Mouse (Mus musculus) kidney, adult 11 months (tissue): Measurements from ENCODE around the gene 0610040J01Rik.
A peak's percentile ranks its signal among the peaks of the same experiment; 100 is the strongest.

Experiments
- DNase-seq: peaks from one replicate; pipeline ENCODE4 v3.0.0; 2022

0610040J01Rik gene

GRCm38 (mm10) chr5:63906149-63907093 lies 94.3 kb downstream of the 0610040J01Rik start:
- peak; percentile 66 for DNase-seq

GRCm38 (mm10) chr5:63907513-63907912 lies 95.3 kb downstream of the 0610040J01Rik start:
- no peak for DNase-seq

- DNase-seq = no peak
These were observed 98.2 kb downstream of the 0610040J01Rik start for GRCm38 (mm10) chr5:63910171-63910960.

GRCm38 (mm10) chr5:63914896-63915295 lies 102.7 kb downstream of the 0610040J01Rik start:
- DNase-seq = no peak

GRCm38 (mm10) chr5:63916457-63917139 lies 104.4 kb downstream of the 0610040J01Rik start:
- DNase-seq = no peak

- DNase-seq = no peak
These were observed 106.0 kb downstream of the 0610040J01Rik start for GRCm38 (mm10) chr5:63918201-63918600.

GRCm38 (mm10) chr5:63923305-63924025 lies 111.3 kb downstream of the 0610040J01Rik start:
- peak; percentile 29 for DNase-seq

GRCm38 (mm10) chr5:63925035-63925628 lies 113.0 kb downstream of the 0610040J01Rik start:
- DNase-seq = no peak

GRCm38 (mm10) chr5:63930824-63931358 lies 118.7 kb downstream of the 0610040J01Rik start:
- no peak for DNase-seq

GRCm38 (mm10) chr5:63932829-63933228 lies 120.7 kb downstream of the 0610040J01Rik start:
- no peak for DNase-seq

- no peak for DNase-seq
These were observed 123.4 kb downstream of the 0610040J01Rik start for GRCm38 (mm10) chr5:63935581-63935980.

- DNase-seq = peak; percentile 51
These were observed 124.6 kb downstream of the 0610040J01Rik start for GRCm38 (mm10) chr5:63936740-63937139.

- DNase-seq = no peak
These were observed 126.4 kb downstream of the 0610040J01Rik start for GRCm38 (mm10) chr5:63938575-63938974.

- no peak for DNase-seq
These were observed 129.7 kb downstream of the 0610040J01Rik start for GRCm38 (mm10) chr5:63941891-63942290.

GRCm38 (mm10) chr5:63943291-63943690 lies 131.1 kb downstream of the 0610040J01Rik start:
- DNase-seq = no peak

GRCm38 (mm10) chr5:63947526-63947925 lies 135.4 kb downstream of the 0610040J01Rik start:
- DNase-seq = no peak

GRCm38 (mm10) chr5:63949195-63949594 lies 137.0 kb downstream of the 0610040J01Rik start:
- peak; percentile 73 for DNase-seq
